Mouse (Mus musculus): ENCODE results near the gene Vps52.
"Not testable (repeated sequence)": the region's sequence is repeated elsewhere in the genome, so short reads cannot be mapped to it uniquely, and the experiment has no call there.

The Vps52 gene

GRCm38 (mm10) chr17:33943454-33943853 lies 12.2 kb upstream of the Vps52 start:
- no peak for DNase-seq

GRCm38 (mm10) chr17:33947430-33948089 lies 8.1 kb upstream of the Vps52 start:
- DNase-seq, result no peak

GRCm38 (mm10) chr17:33948090-33948904 lies 7.3 kb upstream of the Vps52 start:
- no peak for DNase-seq

GRCm38 (mm10) chr17:33948905-33949537 lies 6.6 kb upstream of the Vps52 start:
- no peak for DNase-seq

GRCm38 (mm10) chr17:33950131-33950625 lies 5.4 kb upstream of the Vps52 start:
- DNase-seq, result no peak

GRCm38 (mm10) chr17:33951021-33951946 lies 4.3 kb upstream of the Vps52 start, which contains the start of gene B3galt4:
TSS of gene B3galt4 (minus strand) at chr17:33951488.
- DNase-seq, result peak; percentile 68 to 72

GRCm38 (mm10) chr17:33952015-33952414 lies 3.6 kb upstream of the Vps52 start:
- not testable (repeated sequence) for DNase-seq

GRCm38 (mm10) chr17:33952879-33953278 lies 2.7 kb upstream of the Vps52 start:
- DNase-seq, result no peak

- no peak for DNase-seq
These were observed 2.3 kb upstream of the Vps52 start for GRCm38 (mm10) chr17:33953310-33953709.

GRCm38 (mm10) chr17:33953961-33954565 lies 1.5 kb upstream of the Vps52 start:
- no peak for DNase-seq

GRCm38 (mm10) chr17:33954646-33955554 lies 712 bp upstream of the Vps52 start:
- DNase-seq, result no peak

GRCm38 (mm10) chr17:33956336-33956735 lies 724 bp downstream of the Vps52 start:
- no peak for DNase-seq

GRCm38 (mm10) chr17:33957493-33957892 lies 1.9 kb downstream of the Vps52 start:
- no peak for DNase-seq

- no peak for DNase-seq
These were observed 2.8 kb downstream of the Vps52 start for GRCm38 (mm10) chr17:33958451-33958850.

- DNase-seq, result no peak
These were observed 3.5 kb downstream of the Vps52 start for GRCm38 (mm10) chr17:33959135-33959534.

GRCm38 (mm10) chr17:33959948-33960347 lies 4.3 kb downstream of the Vps52 start:
- DNase-seq, result no peak

GRCm38 (mm10) chr17:33962876-33963275 lies 7.3 kb downstream of the Vps52 start:
- DNase-seq, result no peak

- no peak for DNase-seq
These were observed 9.7 kb downstream of the Vps52 start for GRCm38 (mm10) chr17:33965082-33965845.

- no peak for DNase-seq
These were observed 10.4 kb downstream of the Vps52 start for GRCm38 (mm10) chr17:33965846-33966550.

All from cerebellum, adult 18-20 months (tissue).